Comparison of ENCODE assay signal across 8 mouse cellular contexts in the genomic region with DNA sequence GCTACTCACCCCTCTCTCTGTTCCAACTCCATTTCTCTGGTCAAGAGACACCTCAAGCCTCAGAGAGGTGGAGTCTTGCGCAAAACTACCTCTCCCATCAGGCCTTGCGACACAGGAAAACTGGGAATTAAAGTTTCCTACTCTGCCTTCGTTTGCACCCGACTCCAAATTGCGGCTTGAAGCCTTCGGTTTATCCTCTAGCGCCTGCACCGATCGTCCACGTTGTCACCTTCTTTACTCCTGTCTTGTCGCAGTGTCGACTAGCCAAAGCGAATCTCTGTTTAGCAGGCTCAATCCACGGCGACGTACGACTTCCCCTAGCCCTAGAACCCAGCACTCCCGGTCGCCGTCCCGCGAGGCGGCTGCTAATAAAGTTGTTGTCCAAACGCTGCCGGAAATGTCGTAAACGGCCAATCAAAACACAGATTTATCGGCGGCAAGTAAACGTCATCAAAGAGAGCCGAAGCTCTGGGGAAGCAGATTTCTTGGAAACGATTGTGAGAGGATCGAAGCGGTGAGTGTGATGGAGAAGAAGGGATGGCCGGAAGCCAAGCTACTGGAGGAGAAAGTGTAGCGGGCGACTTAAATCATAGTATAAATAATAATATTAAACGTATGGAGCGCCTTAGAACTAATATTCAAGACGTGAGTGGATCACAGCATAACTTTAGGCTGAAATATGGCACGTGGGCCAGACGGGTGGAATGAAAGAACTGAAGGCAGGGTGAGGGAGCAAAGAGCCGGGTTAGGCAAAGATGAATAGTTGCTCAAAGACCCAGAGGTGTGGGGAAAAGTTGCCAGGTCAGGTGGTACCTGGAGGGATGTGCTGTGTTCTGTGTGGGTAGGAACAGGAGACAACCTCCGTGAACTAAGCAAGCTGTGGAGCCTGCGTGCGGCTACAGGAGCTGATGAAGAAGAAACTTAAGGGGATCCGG. TPM values are rescaled to one million over a fixed set of nuclear protein-coding genes. Genes with fewer than 3 reads are reported as not detected.
DNase-seq lines count a peak whose midpoint lies in the region; ATAC-seq lines count a peak whose summit lies in the region.

Gene Tfpt, minus strand, starts transcription at position 387 of the 935 bp plus-strand sequence.
Gene Prpf31, plus strand, starts transcription at position 443 of the 935 bp plus-strand sequence.

- H3K4me2 ChIP-seq in hindbrain, embryonic 11.5 days (replicated peaks; ENCODE audit: low read depth, low read length), result peak within 1 kb of the TSS; percentile 59

- H3K4me3 ChIP-seq in hindbrain, embryonic 11.5 days (ENCODE audit: low read depth, low read length), result peak within 1 kb of the TSS; percentile 74

- H3K9ac ChIP-seq in hindbrain, embryonic 11.5 days (ENCODE audit: low read depth, low read length), result peak within 1 kb of the TSS; percentile 79

- 2% methylated on average over 47 of the region's 47 CpGs for WGBS in hindbrain, embryonic 11.5 days

- H3K36me3 ChIP-seq in hindbrain, embryonic 11.5 days (ENCODE audit: control insufficient read depth, insufficient read depth, low read length), result 0 out of 2 replicates have a peak, but pooled peaks cover 6% of the 10 kb centered on the region

- no peaks in the 10 kb centered on the region for H3K9me3 ChIP-seq in hindbrain, embryonic 11.5 days (ENCODE audit: control insufficient read depth, low read length)

- H3K27me3 ChIP-seq in hindbrain, embryonic 11.5 days (ENCODE audit: control insufficient read depth, insufficient read depth, low read length), result no peaks in the 10 kb centered on the region

- DNase-seq in MN1 (ENCODE audit: low spot score), result peak; percentile 93
- peak; percentile 96 for DNase-seq in cerebellum, adult 9-10 months
- peak; percentile 93 for DNase-seq in hindbrain, embryonic 11.5 days (ENCODE audit: low spot score)
- peak; percentile 89 to 93 for DNase-seq in layer of hippocampus, postnatal 10 days (ENCODE audit: low spot score in 2 of 2)
- peak; percentile 95 for DNase-seq in lung, postnatal 10 days
- peak; percentile 88 for DNase-seq in ovary, postnatal 36 days (ENCODE audit: low spot score)
- DNase-seq in thymus, postnatal 25 days, result peak; percentile 91

- H3K4me1 ChIP-seq in hindbrain, embryonic 11.5 days (replicated peaks; ENCODE audit: control insufficient read depth, insufficient read depth, low read length), result no peaks in the 10 kb centered on the region

- H3K27ac ChIP-seq in hindbrain, embryonic 11.5 days (ENCODE audit: low read depth, low read length), result 0 out of 2 replicates have a peak within 1 kb of the TSS, but pooled peaks have one; percentile 36

- peak; percentile 94 for ATAC-seq in frontal cortex, adult (ENCODE audit: low TSS enrichment)
- peak; percentile 92 for ATAC-seq in hindbrain, embryonic 11.5 days (ENCODE audit: low FRiP score)

RNA-seq across cellular contexts. Expression of gene Tfpt, which starts in this region (rescaled TPM):
- polyA plus RNA-seq in hindbrain, embryonic 11.5 days (2014; fragmentation: Nextera tagmentation; extraction: Ambion mirVana), result 28.5 and 28.9 TPM in 2 replicates
- 10 to 100 TPM; 34.4 to 42.6 TPM for total RNA-seq in layer of hippocampus, postnatal 10 days (2021)

RNA-seq across cellular contexts. Expression of gene Prpf31, which starts in this region (rescaled TPM):
- 124 and 136 TPM in 2 replicates for polyA plus RNA-seq in hindbrain, embryonic 11.5 days (2014; fragmentation: Nextera tagmentation; extraction: Ambion mirVana)
- 10 to 100 TPM; 59.7 to 59.9 TPM for total RNA-seq in layer of hippocampus, postnatal 10 days (2021)

Comparison
In these comparisons a context has a peak if more than half of its experiments do, and no peak if none do; other contexts are left out.
1. Peak in every context shown above with its lines: DNase-seq, ATAC-seq, H3K4me3 ChIP-seq and H3K27ac ChIP-seq.